Mouse (Mus musculus) forebrain, embryonic 12.5 days (tissue): Measurements from ENCODE around the gene E2f2. TPM values are rescaled to one million over a fixed set of nuclear protein-coding genes. Genes with fewer than 3 reads are reported as not detected.

Source experiments
- ATAC-seq: fragments of 200-750 bp; cut with Nextera tagmentation; 2 replicates; pipeline ENCODE4 v1.8.0; 2017; ENCODE audit warnings: moderate TSS enrichment; ENCODE audit not compliant: low FRiP score
- H3K27ac ChIP-seq: fragments of 300-500 bp; sonication (generic); 2 replicates; pipeline ENCODE4 v1.5.1; 2016; ENCODE audit warnings: mild to moderate bottlenecking
- H3K27me3 ChIP-seq: fragments of 300-500 bp; sonication (generic); 2 replicates; pipeline ENCODE4 v1.6.1; 2016; ENCODE audit warnings: mild to moderate bottlenecking
- H3K36me3 ChIP-seq: fragments of 300-500 bp; sonication (generic); replicated peaks from 2 replicates; pipeline ENCODE4 v1.6.1; 2016; ENCODE audit warnings: mild to moderate bottlenecking
- H3K4me1 ChIP-seq: fragments of 300-500 bp; sonication (generic); 2 replicates; pipeline ENCODE4 v1.6.1; 2016
- H3K4me2 ChIP-seq: fragments of 300-500 bp; sonication (generic); 2 replicates; pipeline ENCODE4 v1.6.1; 2016; ENCODE audit warnings: mild to moderate bottlenecking, moderate library complexity
- H3K4me3 ChIP-seq: fragments of 300-500 bp; sonication (generic); replicated peaks from 2 replicates; pipeline ENCODE4 v1.5.1; 2016; ENCODE audit warnings: mild to moderate bottlenecking
- H3K9ac ChIP-seq: fragments of 300-500 bp; sonication (generic); 2 replicates; pipeline ENCODE4 v1.6.1; 2016; ENCODE audit warnings: mild to moderate bottlenecking
- H3K9me3 ChIP-seq: fragments of 300-500 bp; sonication (generic); 2 replicates; pipeline ENCODE4 v1.6.1; 2016
- WGBS: fragments of 180-500 bp; shearing (Covaris S2); methylation state at CpG from one replicate; pipeline ENCODE4 v1.1.7; 2016; 5-methylcytosine and 5-hydroxymethylcytosine counted together
- polyA plus RNA-seq: library from polyadenylated mRNA; unstranded; fragments of >200 nt; fragmentation: Nextera tagmentation; extraction: Ambion mirVana; gene quantifications from 2 replicates; pipeline ENCODE4 v1.2.1, GENCODE M21; 2016

E2f2 gene
- polyA plus RNA-seq, 1 experiment from 2014 or later = 13.4 TPM

GRCm38 (mm10) chr4:136167701-136168100 lies 4.5 kb upstream of the E2f2 start:
- Histone ChIP-seq H3K36me3 (no peaks in the 10 kb centered on the region), H3K9me3 (no peaks in the 10 kb centered on the region), H3K9ac (no peak overlapping the region), H3K4me2 (no peak overlapping the region), H3K27ac (no peak overlapping the region), H3K27me3 (no peaks in the 10 kb centered on the region), H3K4me1 (peaks cover 14% of the 10 kb centered on the region), H3K4me3 (no peak overlapping the region)
- 88% methylated on average over 3 of the region's 3 CpGs for WGBS
- no peak for ATAC-seq

- Histone ChIP-seq H3K4me3 (no peak overlapping the region), H3K9me3 (no peaks in the 10 kb centered on the region), H3K4me2 (no peak overlapping the region), H3K36me3 (no peaks in the 10 kb centered on the region), H3K27me3 (no peaks in the 10 kb centered on the region), H3K9ac (no peak overlapping the region), H3K4me1 (peaks cover 38% of the 10 kb centered on the region), H3K27ac (no peak overlapping the region)
- ATAC-seq = no peak
- WGBS = 89% methylated on average over 4 of the region's 4 CpGs
Measured at GRCm38 (mm10) chr4:136170401-136170800, 1.8 kb upstream of the E2f2 start.

GRCm38 (mm10) chr4:136171455-136171854 lies 739 bp upstream of the E2f2 start:
- Histone ChIP-seq H3K27me3 (no peaks in the 10 kb centered on the region), H3K4me2 (peak overlapping the region; percentile 99), H3K9me3 (no peaks in the 10 kb centered on the region), H3K9ac (peak overlapping the region; percentile 59), H3K4me1 (peaks cover 48% of the 10 kb centered on the region), H3K36me3 (no peaks in the 10 kb centered on the region), H3K4me3 (peak overlapping the region; percentile 82), H3K27ac (no peak overlapping the region)
- peak; percentile 28; the same call in 1 of the 2 replicates for ATAC-seq
- 16% methylated on average over 12 of the region's 12 CpGs for WGBS

GRCm38 (mm10) chr4:136172542-136173209 lies 482 bp downstream of the E2f2 start:
- peak overlapping the region; percentile 79 for H3K27ac ChIP-seq
- peak; percentile 66 for ATAC-seq
- H3K4me3 ChIP-seq = peak overlapping the region; percentile 82
- H3K9me3 ChIP-seq = no peaks in the 10 kb centered on the region
- H3K9ac ChIP-seq = peak overlapping the region; percentile 75
- peak overlapping the region; percentile 99 for H3K4me2 ChIP-seq
- WGBS = under 1% methylated on average over 65 of the region's 67 CpGs
- H3K27me3 ChIP-seq = no peaks in the 10 kb centered on the region
- no peaks in the 10 kb centered on the region for H3K36me3 ChIP-seq
- peaks cover 60% of the 10 kb centered on the region for H3K4me1 ChIP-seq

GRCm38 (mm10) chr4:136173210-136173715 lies 1.1 kb downstream of the E2f2 start:
- Histone ChIP-seq H3K4me1 (peaks cover 66% of the 10 kb centered on the region), H3K9me3 (no peaks in the 10 kb centered on the region), H3K4me3 (peak overlapping the region; percentile 82), H3K4me2 (peak overlapping the region; percentile 99), H3K36me3 (no peaks in the 10 kb centered on the region), H3K9ac (peak overlapping the region; percentile 75), H3K27me3 (no peaks in the 10 kb centered on the region), H3K27ac (peak overlapping the region; percentile 79)
- 2% methylated on average over 14 of the region's 14 CpGs for WGBS
- ATAC-seq = no peak

- no peaks in the 10 kb centered on the region for H3K9me3 ChIP-seq
- H3K27me3 ChIP-seq = no peaks in the 10 kb centered on the region
- H3K4me3 ChIP-seq = peak overlapping the region; percentile 82
- WGBS = 71% methylated on average over 13 of the region's 13 CpGs
- no peak for ATAC-seq
- no peak overlapping the region; the same call in 1 of the 2 replicates for H3K27ac ChIP-seq
- H3K4me1 ChIP-seq = peaks cover 66% of the 10 kb centered on the region
- peak overlapping the region; percentile 99 for H3K4me2 ChIP-seq
- H3K9ac ChIP-seq = peak overlapping the region; percentile 75
- H3K36me3 ChIP-seq = no peaks in the 10 kb centered on the region
Measured at GRCm38 (mm10) chr4:136174216-136175193, 2.3 kb downstream of the E2f2 start.

DNA sequence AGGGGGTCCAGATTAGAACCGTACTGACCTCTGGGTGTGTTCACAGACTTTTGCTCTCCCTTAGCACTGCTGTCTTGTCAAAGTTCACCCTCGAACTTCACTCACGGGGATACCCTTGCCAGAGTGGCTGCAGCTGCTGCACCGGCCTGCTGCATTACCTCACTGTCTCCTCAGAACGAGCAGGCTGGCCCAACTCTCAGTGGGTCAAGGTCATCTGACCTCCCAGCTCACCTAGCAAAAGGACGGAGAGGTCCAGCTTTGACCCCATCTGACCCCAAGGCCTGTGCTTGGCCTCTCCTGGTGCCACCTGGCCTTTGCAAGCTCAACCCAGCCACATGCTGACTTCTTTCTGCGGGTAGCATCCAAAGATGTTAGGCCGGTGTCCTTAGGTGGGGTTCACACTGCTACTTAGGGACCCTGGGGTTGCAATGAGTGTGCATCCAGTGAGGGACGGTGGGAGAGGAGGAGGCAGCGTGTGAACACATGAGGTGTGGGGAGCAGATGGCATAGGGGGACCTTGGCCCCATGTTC lies 3.9 kb downstream of the E2f2 start:
- ATAC-seq = no peak

DNA sequence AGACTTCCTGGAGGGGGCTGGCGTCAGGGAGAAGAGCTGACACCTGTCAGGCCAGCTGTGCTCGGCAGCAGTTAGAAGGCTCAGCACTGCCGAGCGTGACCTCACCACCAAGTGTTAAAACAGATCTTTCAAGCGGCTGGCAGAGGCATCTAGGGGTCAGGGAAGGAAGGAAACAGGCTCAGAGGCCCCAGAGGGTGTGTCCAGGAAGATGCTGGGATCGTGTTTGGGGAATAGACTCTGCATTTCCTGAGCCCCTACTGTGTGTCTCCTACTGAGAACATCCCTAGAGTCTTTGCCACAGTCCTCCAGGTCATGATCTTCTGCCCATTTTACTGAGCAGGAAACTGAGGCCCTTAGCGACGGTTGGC lies 5.0 kb downstream of the E2f2 start:
- no peak for ATAC-seq
- Histone ChIP-seq H3K4me2 (peak overlapping the region; percentile 19), H3K27me3 (no peaks in the 10 kb centered on the region), H3K27ac (peak overlapping the region; percentile 75), H3K4me3 (no peak overlapping the region), H3K36me3 (no peaks in the 10 kb centered on the region), H3K9me3 (no peaks in the 10 kb centered on the region), H3K4me1 (peaks cover 78% of the 10 kb centered on the region), H3K9ac (peak overlapping the region; percentile 5; the same call in 1 of the 2 replicates)
- 56% methylated on average over 8 of the region's 8 CpGs for WGBS

More for the DNA sequence above, 3.9 kb downstream of the E2f2 start:
- H3K4me3 ChIP-seq = no peak overlapping the region
- H3K36me3 ChIP-seq = no peaks in the 10 kb centered on the region
- WGBS = 83% methylated on average over 10 of the region's 10 CpGs
- H3K9me3 ChIP-seq = no peaks in the 10 kb centered on the region
- peaks cover 79% of the 10 kb centered on the region for H3K4me1 ChIP-seq
- H3K9ac ChIP-seq = peak overlapping the region; percentile 25; the same call in 1 of the 2 replicates
- H3K27me3 ChIP-seq = no peaks in the 10 kb centered on the region
- peak overlapping the region; percentile 10 for H3K4me2 ChIP-seq
- H3K27ac ChIP-seq = peak overlapping the region; percentile 75; the same call in 1 of the 2 replicates

DNA sequence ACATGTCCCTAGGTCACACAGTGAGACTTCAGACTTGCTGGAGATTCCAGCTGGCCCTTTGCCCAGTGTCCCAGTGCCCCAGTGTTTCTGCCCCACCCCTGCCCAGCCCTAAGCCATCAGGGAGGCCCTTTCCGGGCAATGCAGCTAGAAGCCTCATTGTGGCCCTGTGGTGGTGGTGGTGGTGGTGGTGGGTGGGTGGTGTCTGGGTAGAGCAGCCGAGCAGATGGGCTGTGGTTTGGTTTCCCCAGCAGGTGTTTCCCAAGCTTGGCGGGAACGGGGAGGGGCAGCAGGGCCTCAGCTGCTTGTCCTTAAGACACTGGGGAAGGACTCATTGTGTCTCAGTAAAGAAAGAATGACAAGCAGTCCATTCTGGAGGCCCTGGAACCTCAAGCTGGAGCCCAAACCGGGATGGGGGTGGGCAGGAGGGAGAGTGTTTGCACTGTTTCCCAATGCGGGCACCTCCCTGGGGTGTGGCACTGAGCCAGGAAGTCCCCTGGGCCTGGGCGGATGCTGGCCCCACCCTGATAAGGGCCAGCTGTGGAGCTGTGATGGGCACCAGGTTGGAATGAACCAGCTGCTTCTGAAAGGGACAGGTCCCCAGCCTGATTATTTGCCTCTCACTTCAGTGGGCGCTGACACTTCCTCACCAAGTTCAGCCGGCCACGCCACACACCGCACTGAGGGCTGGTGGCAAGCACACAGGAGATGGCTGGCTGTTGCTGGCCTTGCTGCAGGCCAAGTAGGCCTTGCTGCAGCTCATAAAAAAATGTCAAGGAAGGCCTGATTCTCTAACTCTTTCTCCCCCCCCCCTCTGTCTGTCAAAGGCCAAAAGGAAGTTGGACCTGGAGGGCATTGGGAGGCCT lies 5.6 kb downstream of the E2f2 start:
- H3K4me3 ChIP-seq = no peak overlapping the region
- WGBS = 46% methylated on average over 11 of the region's 11 CpGs
- peak overlapping the region; percentile 5; the same call in 1 of the 2 replicates for H3K9ac ChIP-seq
- H3K9me3 ChIP-seq = no peaks in the 10 kb centered on the region
- H3K27ac ChIP-seq = peak overlapping the region; percentile 75
- H3K36me3 ChIP-seq = no peaks in the 10 kb centered on the region
- H3K27me3 ChIP-seq = no peaks in the 10 kb centered on the region
- ATAC-seq = no peak
- peak overlapping the region; percentile 19 for H3K4me2 ChIP-seq
- H3K4me1 ChIP-seq = peaks cover 72% of the 10 kb centered on the region

DNA sequence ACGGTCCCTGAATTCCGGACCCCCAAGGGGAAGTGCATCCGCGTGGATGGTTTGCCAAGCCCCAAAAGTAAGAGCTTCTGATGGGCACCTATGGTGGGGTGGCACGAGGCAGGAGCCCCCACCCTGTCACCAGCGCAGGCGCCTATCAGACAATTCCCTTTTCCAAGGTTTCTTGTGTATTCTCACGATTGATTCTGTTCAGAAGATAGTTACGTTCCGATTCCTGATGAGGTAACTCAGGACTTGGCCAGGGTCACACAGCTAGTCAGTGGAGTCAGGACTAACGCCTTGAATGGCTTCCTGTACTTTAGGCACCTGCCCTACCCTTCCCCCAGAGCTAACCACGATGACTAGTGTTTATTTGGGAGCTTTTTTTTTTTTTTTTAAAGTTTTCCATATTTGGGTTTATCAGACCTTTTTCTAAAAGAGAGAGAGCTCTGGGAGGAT lies 6.3 kb downstream of the E2f2 start:
- Histone ChIP-seq H3K4me2 (no peak overlapping the region), H3K27ac (peak overlapping the region; percentile 75), H3K4me3 (no peak overlapping the region), H3K9me3 (no peaks in the 10 kb centered on the region), H3K27me3 (no peaks in the 10 kb centered on the region), H3K9ac (no peak overlapping the region), H3K36me3 (0 out of 2 replicates have a peak, but pooled peaks cover 4% of the 10 kb centered on the region), H3K4me1 (peaks cover 66% of the 10 kb centered on the region)
- ATAC-seq = no peak
- WGBS = 88% methylated on average over 12 of the region's 12 CpGs

GRCm38 (mm10) chr4:136179456-136179855 lies 7.3 kb downstream of the E2f2 start:
- H3K27ac ChIP-seq = no peak overlapping the region
- peaks cover 10% of the 10 kb centered on the region for H3K36me3 ChIP-seq
- 89% methylated on average over 7 of the region's 7 CpGs for WGBS
- no peaks in the 10 kb centered on the region for H3K27me3 ChIP-seq
- no peak for ATAC-seq
- H3K4me1 ChIP-seq = peaks cover 56% of the 10 kb centered on the region
- H3K4me3 ChIP-seq = no peak overlapping the region
- H3K4me2 ChIP-seq = no peak overlapping the region
- no peaks in the 10 kb centered on the region for H3K9me3 ChIP-seq
- H3K9ac ChIP-seq = no peak overlapping the region
